9 mouse cellular contexts compared by ENCODE assay signal in the genomic region with DNA sequence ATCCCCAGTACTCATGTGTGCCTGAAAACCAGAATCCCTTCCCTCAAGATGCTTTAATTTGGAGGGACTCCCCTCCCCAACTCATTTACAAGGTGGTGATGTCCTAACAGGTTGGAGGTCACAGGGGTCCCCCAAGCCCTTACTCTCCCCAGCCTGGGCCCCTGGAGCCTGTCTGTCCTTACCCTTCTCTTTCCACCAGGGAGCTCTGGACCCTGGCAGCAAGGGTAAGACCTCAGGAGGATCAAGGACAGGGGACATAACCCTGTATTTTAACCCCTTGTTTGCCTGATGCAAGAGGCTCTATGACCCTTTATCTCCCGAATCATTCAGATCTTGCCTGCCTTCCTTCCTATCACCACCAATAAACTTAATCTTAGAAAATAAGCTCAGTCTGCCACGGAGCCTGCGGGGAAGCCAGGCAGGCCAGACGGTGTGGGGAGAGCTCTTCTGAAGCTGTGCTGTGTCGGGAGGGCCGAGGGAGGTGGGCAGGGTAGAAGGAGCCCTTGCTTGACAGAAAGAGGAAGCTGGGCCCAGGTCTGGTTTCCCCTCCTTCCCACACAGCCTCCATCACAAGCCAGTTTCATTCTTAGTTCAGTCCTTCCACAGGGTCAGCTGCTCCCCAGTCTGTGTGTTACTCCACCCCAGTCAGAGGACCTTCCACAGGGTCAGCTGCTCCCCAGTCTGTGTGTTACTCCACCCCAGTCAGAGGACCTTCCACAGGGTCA. TPM values are rescaled to one million over a fixed set of nuclear protein-coding genes. Genes with fewer than 3 reads are reported as not detected.
DNase-seq lines count a peak whose midpoint lies in the region; ATAC-seq lines count a peak whose summit lies in the region.
"Had no signal": no experiment of that assay in that cellular context is flagged by ENCODE, and none has a peak within 500 bp of the region (broad histone marks: within the 10 kb centered on the region; RNA-seq: fewer than 3 reads in every experiment).

No protein-coding gene starts in this region.

- peak overlapping the region; percentile 95 for H3K27ac ChIP-seq in heart, embryonic 10.5 days

- H3K4me1 ChIP-seq in heart, embryonic 10.5 days, result peaks cover 73% of the 10 kb centered on the region

- intact Hi-C loops in heart, postnatal 14 days (cut with DNase I), result no loop called here

- no peaks in the 10 kb centered on the region for H3K27me3 ChIP-seq in heart, embryonic 10.5 days (ENCODE audit: insufficient read depth, poor library complexity, severe bottlenecking)

- 55% methylated on average over 6 of the region's 6 CpGs for WGBS in heart, embryonic 10.5 days

- peak; percentile 7; the same call in 1 of the 2 replicates for ATAC-seq in erythroid progenitor cell, adult 5-6 weeks (replicated peaks; ENCODE audit: low FRiP score, poor library complexity, severe bottlenecking)
- ATAC-seq in megakaryocyte, adult 5-6 weeks (ENCODE audit: poor library complexity, severe bottlenecking), result peak; percentile 67

- H3K36me3 ChIP-seq in heart, embryonic 10.5 days, result peaks cover 54% of the 10 kb centered on the region

- H3K4me3 ChIP-seq in heart, embryonic 10.5 days, result no peak overlapping the region; the same call in 1 of the 2 replicates

- DNase-seq in heart, embryonic 10.5 days (ENCODE audit: low spot score), result no peak
- DNase-seq in heart, postnatal 14 days, result no peak
- DNase-seq in CD4-positive helper T cell, adult 2 months (ENCODE audit: low read depth, low spot score), result peak; percentile 36
- DNase-seq in left cerebral cortex, adult 8-10 months (ENCODE audit: low spot score in 2 of 2), result no peak
- DNase-seq in right cerebral cortex, postnatal 36 days (ENCODE audit: low spot score in 2 of 2), result no peak
- no peak for DNase-seq in cerebellum, postnatal 14 days
- DNase-seq: cerebellum, adult 9-10 months had no signal

- no peaks in the 10 kb centered on the region for H3K9me3 ChIP-seq in heart, embryonic 10.5 days

RNA-seq across cellular contexts. Expression of a gene that starts 8.3 kb away (rescaled TPM):
- 75.1 and 88.2 TPM in 2 replicates for polyA plus RNA-seq in heart, embryonic 10.5 days (2016; fragmentation: Nextera tagmentation; extraction: Ambion mirVana)
- 10 to 100 TPM; 92.3 to 93.0 TPM for total RNA-seq in heart, postnatal 14 days (2021)
- total RNA-seq in erythroid progenitor cell, adult 5-6 weeks (2015; ENCODE audit: low replicate concordance), result 12.6 and 13.4 TPM in 2 replicates
- 8.6 and 18.6 TPM in 2 replicates for total RNA-seq in erythroid progenitor cell, adult 5-6 weeks (2017; ENCODE audit: low replicate concordance)
- total RNA-seq in megakaryocyte, adult 5-6 weeks (2015), result 116 and 124 TPM in 2 replicates
- 104 and 119 TPM in 2 replicates for total RNA-seq in megakaryocyte, adult 5-6 weeks (2017)
- 10 to 100 TPM; 64.0 to 86.2 (median 81.6) TPM for total RNA-seq in left cerebral cortex, adult 8-10 months (2022)

RNA-seq across cellular contexts. Expression of a gene that starts 58.5 kb away (rescaled TPM):
- polyA plus RNA-seq in heart, embryonic 10.5 days (2016; fragmentation: Nextera tagmentation; extraction: Ambion mirVana), result 209 and 212 TPM in 2 replicates
- total RNA-seq in heart, postnatal 14 days (2021), result 10 to 100 TPM; 72.7 to 86.1 TPM
- 153 and 197 TPM in 2 replicates for total RNA-seq in erythroid progenitor cell, adult 5-6 weeks (2015; ENCODE audit: low replicate concordance)
- 541 and 717 TPM in 2 replicates for total RNA-seq in erythroid progenitor cell, adult 5-6 weeks (2017; ENCODE audit: low replicate concordance)
- 88.7 and 117 TPM in 2 replicates for total RNA-seq in megakaryocyte, adult 5-6 weeks (2015)
- 250 and 285 TPM in 2 replicates for total RNA-seq in megakaryocyte, adult 5-6 weeks (2017)
- total RNA-seq in left cerebral cortex, adult 8-10 months (2022), result 100 to 1,000 TPM in 3 of 4 experiments, 10 to 100 TPM in 1; 95.2 to 110 (median 106) TPM
